Mouse (Mus musculus) intestine, postnatal 0 days (tissue): Measurements from ENCODE around the gene Trim44. TPM values are rescaled to one million over a fixed set of nuclear protein-coding genes. Genes with fewer than 3 reads are reported as not detected.

Experiments used
- ATAC-seq: fragments of 200-750 bp; cut with Nextera tagmentation; 2 replicates; pipeline ENCODE4 v1.8.0; 2017; ENCODE audit warnings: mild to moderate bottlenecking, moderate TSS enrichment, moderate library complexity
- H3K27ac ChIP-seq: fragments of 300-500 bp; sonication (generic); 2 replicates; pipeline ENCODE4 v1.5.1; 2014; ENCODE audit warnings: mild to moderate bottlenecking, low read depth, low read length, moderate library complexity
- H3K27me3 ChIP-seq: fragments of 300-500 bp; sonication (generic); replicated peaks from 2 replicates; pipeline ENCODE4 v1.6.1; 2014; ENCODE audit warnings: low read length, mixed read lengths; ENCODE audit not compliant: control insufficient read depth, insufficient read depth
- H3K36me3 ChIP-seq: fragments of 300-500 bp; sonication (generic); 2 replicates; pipeline ENCODE4 v1.6.1; 2014; ENCODE audit warnings: mild to moderate bottlenecking, moderate library complexity; ENCODE audit not compliant: control insufficient read depth, insufficient read depth
- H3K4me1 ChIP-seq: fragments of 300-500 bp; sonication (generic); replicated peaks from 2 replicates; pipeline ENCODE4 v1.6.1; 2014; ENCODE audit warnings: antibody characterized with exemption, low read length, mixed read lengths; ENCODE audit not compliant: control insufficient read depth, insufficient read depth
- H3K4me2 ChIP-seq: fragments of 300-500 bp; sonication (generic); replicated peaks from 2 replicates; pipeline ENCODE4 v1.6.1; 2014; ENCODE audit warnings: low read depth, mild to moderate bottlenecking, moderate library complexity
- H3K4me3 ChIP-seq: fragments of 300-500 bp; sonication (generic); 2 replicates; pipeline ENCODE4 v1.5.1; 2014; ENCODE audit warnings: low read depth, low read length
- H3K9ac ChIP-seq: fragments of 300-500 bp; sonication (generic); 2 replicates; pipeline ENCODE4 v1.6.1; 2014; ENCODE audit warnings: mild to moderate bottlenecking, low read depth, low read length
- H3K9me3 ChIP-seq: fragments of 300-500 bp; sonication (generic); 2 replicates; pipeline ENCODE4 v1.6.1; 2016; ENCODE audit warnings: mixed run types; ENCODE audit not compliant: control insufficient read depth
- CTCF ChIP-seq: sonication (generic); IDR thresholded peaks from 2 replicates; pipeline ENCODE4 v1.5.1; 2016; ENCODE audit warnings: low read depth, mild to moderate bottlenecking, control low read depth, antibody characterized with exemption, moderate library complexity
- WGBS: fragments of 180-500 bp; shearing (Covaris S2); extraction: QIAGEN DNeasy Blood & Tissue Kit; methylation state at CpG from one replicate; pipeline ENCODE4 v1.1.7; 2014; 5-methylcytosine and 5-hydroxymethylcytosine counted together
- polyA plus RNA-seq: library from polyadenylated mRNA; unstranded; fragments of >200 nt; fragmentation: Nextera tagmentation; extraction: Ambion mirVana; gene quantifications from 2 replicates; pipeline ENCODE4 v1.2.1, GENCODE M21; 2015

Trim44 gene
- polyA plus RNA-seq, 1 experiment from 2014 or later: 12.3 TPM

DNA sequence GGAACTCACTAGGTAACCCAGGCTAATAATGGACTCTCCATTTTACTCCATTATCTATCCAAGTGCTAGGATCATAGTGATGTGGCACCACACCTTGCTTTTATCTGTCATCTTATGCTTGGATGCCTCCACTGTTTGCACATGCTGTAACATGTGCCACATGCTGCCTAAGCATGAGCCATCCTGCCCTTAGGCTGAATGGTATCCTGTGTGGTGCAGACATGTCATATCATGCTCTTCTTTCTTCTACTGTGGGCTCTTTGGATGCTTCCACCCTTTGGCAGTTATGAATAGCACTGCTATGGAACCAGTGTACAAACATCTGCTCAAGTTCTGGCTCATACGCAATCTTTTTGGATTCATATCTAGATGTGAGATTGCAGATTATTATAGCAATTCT, 26.3 kb upstream of the Trim44 start:
- H3K27me3 ChIP-seq: no peaks in the 10 kb centered on the region
- no peak overlapping the region for H3K27ac ChIP-seq
- H3K4me2 ChIP-seq: no peak overlapping the region
- no peak for ATAC-seq
- H3K4me3 ChIP-seq: no peak overlapping the region
- no peaks in the 10 kb centered on the region for H3K4me1 ChIP-seq
- H3K9ac ChIP-seq: no peak overlapping the region
- TF ChIP-seq CTCF: no peak
- no peaks in the 10 kb centered on the region for H3K9me3 ChIP-seq
- no peaks in the 10 kb centered on the region for H3K36me3 ChIP-seq
- WGBS: 70% methylated on average over 1 of the region's 1 CpGs

DNA sequence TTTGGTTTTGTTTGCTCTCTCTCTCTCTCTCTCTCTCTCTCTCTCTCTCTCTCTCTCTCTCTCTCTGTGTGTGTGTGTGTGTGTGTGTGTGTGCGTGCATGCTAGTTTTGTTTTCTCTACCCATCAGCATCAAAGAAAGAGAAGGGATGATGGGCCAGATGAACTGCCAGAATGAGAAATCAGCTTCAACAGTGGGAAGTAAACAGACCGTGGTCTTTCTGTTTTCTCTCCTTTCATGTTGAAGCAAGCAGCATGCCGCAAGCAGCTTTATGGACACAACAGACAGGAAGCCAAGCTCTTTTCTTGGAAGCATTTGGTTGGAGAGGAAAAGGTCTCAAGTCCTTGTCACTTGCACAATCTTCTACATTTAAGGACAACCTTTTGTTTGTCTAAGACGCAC, 23.5 kb upstream of the Trim44 start:
- TF ChIP-seq CTCF: no peak
- no peak overlapping the region for H3K27ac ChIP-seq
- no peaks in the 10 kb centered on the region for H3K9me3 ChIP-seq
- H3K9ac ChIP-seq: no peak overlapping the region
- no peak for ATAC-seq
- H3K4me3 ChIP-seq: no peak overlapping the region
- H3K4me2 ChIP-seq: no peak overlapping the region
- 48% methylated on average over 4 of the region's 4 CpGs for WGBS
- no peaks in the 10 kb centered on the region for H3K27me3 ChIP-seq
- H3K36me3 ChIP-seq: no peaks in the 10 kb centered on the region
- H3K4me1 ChIP-seq: no peaks in the 10 kb centered on the region

- no peaks in the 10 kb centered on the region for H3K4me1 ChIP-seq
- no peak overlapping the region for H3K9ac ChIP-seq
- no peak overlapping the region for H3K4me2 ChIP-seq
- H3K9me3 ChIP-seq: no peaks in the 10 kb centered on the region
- no peak overlapping the region for H3K27ac ChIP-seq
- no peak for ATAC-seq
- H3K27me3 ChIP-seq: no peaks in the 10 kb centered on the region
- no peak overlapping the region for H3K4me3 ChIP-seq
- no peaks in the 10 kb centered on the region for H3K36me3 ChIP-seq
- no peak for TF ChIP-seq CTCF
Measured at GRCm38 (mm10) chr2:102427974-102428373, 20.3 kb upstream of the Trim44 start.

DNA sequence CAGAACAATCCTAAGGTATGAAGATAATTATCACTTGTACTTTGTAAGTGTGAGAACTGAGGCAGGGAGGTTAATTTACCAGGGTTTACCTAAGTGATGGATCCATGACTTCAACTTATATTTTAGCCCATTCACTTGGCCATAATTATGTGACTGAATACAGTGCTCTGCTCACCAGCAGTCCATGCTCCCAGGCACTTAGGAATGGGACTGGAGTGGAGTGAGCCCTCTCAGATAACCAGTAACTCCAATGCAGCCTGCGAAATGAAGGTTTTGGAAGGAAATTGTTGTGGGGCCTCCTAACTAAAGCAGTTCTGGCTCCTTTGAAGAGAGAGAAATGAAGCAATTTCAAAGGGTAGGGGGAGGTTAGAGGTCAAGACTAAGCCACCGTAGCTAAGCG, 18.8 kb upstream of the Trim44 start:
- Histone ChIP-seq H3K4me2 (no peak overlapping the region), H3K4me3 (no peak overlapping the region), H3K9me3 (no peaks in the 10 kb centered on the region), H3K27ac (no peak overlapping the region), H3K27me3 (no peaks in the 10 kb centered on the region), H3K9ac (no peak overlapping the region), H3K36me3 (no peaks in the 10 kb centered on the region), H3K4me1 (no peaks in the 10 kb centered on the region)
- WGBS: 79% methylated on average over 3 of the region's 3 CpGs
- TF ChIP-seq CTCF: no peak
- ATAC-seq: no peak

DNA sequence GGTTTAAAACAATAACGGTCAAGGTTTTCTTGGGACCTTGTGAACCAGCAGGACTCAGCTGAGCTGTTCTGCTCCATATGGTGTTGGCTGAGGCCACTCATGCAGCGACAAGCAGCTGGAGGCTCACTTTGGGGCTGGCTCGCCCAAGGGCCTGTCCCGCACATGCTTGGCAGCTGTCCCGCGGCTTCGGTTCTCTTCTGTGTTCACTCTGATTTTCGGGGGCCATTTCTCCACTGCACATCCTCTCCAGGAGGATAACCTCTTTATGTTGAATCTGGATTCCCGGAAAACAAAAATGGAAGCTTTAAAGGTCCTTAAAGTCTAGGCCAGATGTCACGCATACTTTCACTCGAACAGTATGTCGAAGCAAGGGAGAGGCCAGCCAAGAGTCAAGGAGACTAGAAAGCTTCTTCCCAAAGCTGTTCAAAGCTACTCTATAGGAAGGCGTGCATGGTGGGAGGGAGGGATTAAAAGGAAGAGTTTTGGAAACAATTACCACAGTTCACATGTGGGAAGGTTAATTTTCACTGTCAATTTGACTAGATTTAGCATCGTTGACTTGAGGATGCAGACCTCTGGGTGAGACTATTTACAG, 8.6 kb upstream of the Trim44 start:
- ATAC-seq: no peak
- Histone ChIP-seq H3K36me3 (no peaks in the 10 kb centered on the region), H3K9me3 (no peaks in the 10 kb centered on the region), H3K27me3 (no peaks in the 10 kb centered on the region), H3K27ac (no peak overlapping the region), H3K9ac (no peak overlapping the region), H3K4me3 (no peak overlapping the region), H3K4me1 (no peaks in the 10 kb centered on the region), H3K4me2 (no peak overlapping the region)
- no peak for TF ChIP-seq CTCF
- 66% methylated on average over 14 of the region's 14 CpGs for WGBS

GRCm38 (mm10) chr2:102412738-102413137, 5.1 kb upstream of the Trim44 start:
- no peaks in the 10 kb centered on the region for H3K4me1 ChIP-seq
- no peaks in the 10 kb centered on the region for H3K27me3 ChIP-seq
- 83% methylated on average over 2 of the region's 2 CpGs for WGBS
- H3K9ac ChIP-seq: no peak overlapping the region
- no peak overlapping the region for H3K27ac ChIP-seq
- H3K4me3 ChIP-seq: no peak overlapping the region
- no peak overlapping the region for H3K4me2 ChIP-seq
- TF ChIP-seq CTCF: no peak
- H3K9me3 ChIP-seq: no peaks in the 10 kb centered on the region
- no peaks in the 10 kb centered on the region for H3K36me3 ChIP-seq
- ATAC-seq: no peak

DNA sequence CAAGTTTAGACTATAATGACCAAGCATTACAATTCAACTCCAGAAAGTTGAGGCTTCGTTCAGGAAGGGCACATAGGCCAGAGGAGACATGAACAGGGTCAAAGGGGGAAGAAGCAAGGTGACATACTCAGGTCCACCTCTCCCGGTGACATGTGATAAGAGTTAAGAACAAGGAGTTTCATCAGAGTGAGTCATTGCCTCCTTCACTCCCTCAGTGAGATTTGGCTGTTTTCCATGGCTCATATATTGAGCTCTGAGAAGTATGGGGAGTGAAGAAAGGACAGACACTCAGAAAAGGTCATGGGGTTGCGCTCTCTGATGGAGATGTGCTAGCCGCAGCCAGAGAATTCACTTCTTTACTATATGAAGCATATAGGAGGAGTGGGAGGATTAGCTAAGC, 3.0 kb upstream of the Trim44 start:
- WGBS: 60% methylated on average over 4 of the region's 4 CpGs
- H3K9ac ChIP-seq: no peak overlapping the region
- no peaks in the 10 kb centered on the region for H3K9me3 ChIP-seq
- H3K4me3 ChIP-seq: no peak overlapping the region
- H3K36me3 ChIP-seq: no peaks in the 10 kb centered on the region
- H3K27ac ChIP-seq: no peak overlapping the region
- no peaks in the 10 kb centered on the region for H3K27me3 ChIP-seq
- TF ChIP-seq CTCF: no peak
- no peak for ATAC-seq
- H3K4me2 ChIP-seq: no peak overlapping the region
- H3K4me1 ChIP-seq: no peaks in the 10 kb centered on the region
